Mouse (Mus musculus): ENCODE results near the gene Pald1. TPM values are rescaled to one million over a fixed set of nuclear protein-coding genes. Genes with fewer than 3 reads are reported as not detected.

Gene Pald1
- polyA plus RNA-seq, 1 experiment from 2014 or later, result 14.5 TPM

DNA sequence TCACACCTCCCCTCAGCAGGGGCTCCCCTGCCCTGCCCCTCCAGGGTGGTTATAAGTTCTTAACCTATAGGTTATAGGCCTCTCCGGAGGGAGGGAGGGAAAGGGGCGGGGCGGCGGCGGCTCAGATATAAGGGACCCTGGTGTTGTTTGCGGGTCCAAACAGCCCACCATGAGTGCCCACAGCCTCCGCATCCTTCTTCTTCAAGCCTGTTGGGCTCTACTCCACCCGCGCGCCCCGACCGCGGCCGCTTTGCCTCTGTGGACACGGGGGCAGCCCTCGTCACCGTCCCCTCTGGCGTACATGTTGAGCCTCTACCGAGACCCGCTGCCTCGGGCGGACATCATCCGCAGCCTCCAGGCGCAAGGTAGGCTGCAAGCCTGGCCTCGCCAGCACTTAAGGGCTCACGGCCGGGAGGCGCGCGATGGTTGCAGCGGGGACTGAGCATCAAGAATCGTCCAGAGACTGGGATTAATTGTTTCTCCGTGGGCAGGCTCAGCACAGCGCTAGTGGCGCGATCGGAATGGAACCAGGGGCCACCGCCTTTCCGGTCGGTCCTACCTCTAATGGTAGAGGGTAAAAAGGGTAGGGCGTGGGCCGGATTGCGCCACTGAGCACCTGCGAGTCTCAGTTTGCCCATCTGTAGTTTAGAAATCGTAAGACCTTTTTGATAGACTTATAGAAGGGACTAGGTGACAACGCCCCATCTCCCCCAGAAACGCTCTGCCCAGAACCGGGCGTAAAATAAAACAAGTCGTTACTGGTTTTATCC is 35.0 kb upstream of the Pald1 start:
- no peak overlapping the region for H3K27ac ChIP-seq
- H3K9me3 ChIP-seq, result no peaks in the 10 kb centered on the region
- peak overlapping the region; percentile 89 for H3K4me2 ChIP-seq (replicated peaks)
- WGBS, result 1% methylated on average over 50 of the region's 50 CpGs
- H3K4me1 ChIP-seq (replicated peaks), result peaks cover 14% of the 10 kb centered on the region
- peak; percentile 45; the same call in 1 of the 2 replicates for ATAC-seq
- H3K27me3 ChIP-seq (replicated peaks), result peaks cover 42% of the 10 kb centered on the region
- no peaks in the 10 kb centered on the region for H3K36me3 ChIP-seq
- H3K4me3 ChIP-seq (replicated peaks), result peak overlapping the region; percentile 41
- H3K9ac ChIP-seq, result peak overlapping the region; percentile 41

DNA sequence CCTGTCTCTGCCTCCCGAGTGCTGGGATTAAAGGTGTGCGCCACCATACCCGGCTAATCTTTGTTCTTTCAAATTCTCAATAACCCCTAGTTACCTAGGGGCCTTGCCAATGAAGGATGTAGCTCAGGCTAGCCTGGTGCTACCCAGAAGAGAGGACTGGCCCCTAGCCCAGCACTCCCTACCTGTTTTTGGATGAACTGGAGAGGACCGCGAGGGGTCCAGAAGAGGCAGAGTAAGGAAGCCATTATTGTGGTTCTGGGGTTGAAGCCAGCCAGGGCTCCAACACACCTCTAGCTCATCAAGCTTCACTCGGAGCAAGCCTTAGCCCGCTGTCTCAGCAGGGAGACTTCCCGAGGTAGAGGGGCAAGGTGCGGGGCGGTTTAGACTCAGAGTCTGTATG is 34.3 kb upstream of the Pald1 start, which contains the start of gene Nodal:
TSS of gene Nodal (plus strand) at position 301 of the 400 bp plus-strand sequence.
- WGBS, result 26% methylated on average over 10 of the region's 10 CpGs
- peaks cover 42% of the 10 kb centered on the region for H3K27me3 ChIP-seq (replicated peaks)
- H3K4me1 ChIP-seq (replicated peaks), result peaks cover 16% of the 10 kb centered on the region
- no peak within 1 kb of the TSS for H3K27ac ChIP-seq
- no peaks in the 10 kb centered on the region for H3K36me3 ChIP-seq
- H3K4me3 ChIP-seq (replicated peaks), result peak within 1 kb of the TSS; percentile 41
- no peaks in the 10 kb centered on the region for H3K9me3 ChIP-seq
- H3K9ac ChIP-seq, result peak within 1 kb of the TSS; percentile 41
- peak within 1 kb of the TSS; percentile 89 for H3K4me2 ChIP-seq (replicated peaks)
- ATAC-seq, result 0 out of 2 replicates have a peak, but pooled peaks have one; percentile 6

DNA sequence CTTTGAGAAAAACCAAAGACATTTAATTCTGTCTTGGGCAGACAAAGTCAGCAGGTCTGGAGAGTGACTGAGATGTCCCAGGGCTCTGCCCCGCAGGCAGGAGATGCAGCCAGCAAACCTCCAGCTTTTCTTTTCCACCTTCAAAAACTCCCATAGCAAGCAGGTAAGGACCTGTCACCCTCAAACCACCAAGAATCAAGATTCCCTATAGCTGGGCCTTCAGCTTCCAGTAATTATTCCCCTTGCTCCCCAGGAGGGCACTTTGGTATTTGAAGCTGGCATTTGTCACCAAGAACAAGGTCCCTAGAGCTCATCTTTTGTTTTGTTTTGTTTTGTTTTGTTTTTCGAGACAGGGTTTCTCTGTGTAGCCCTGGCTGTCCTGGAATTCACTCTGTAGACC is 33.7 kb upstream of the Pald1 start:
- ATAC-seq, result no peak
- WGBS, result 57% methylated on average over 2 of the region's 2 CpGs
- no peaks in the 10 kb centered on the region for H3K36me3 ChIP-seq

DNA sequence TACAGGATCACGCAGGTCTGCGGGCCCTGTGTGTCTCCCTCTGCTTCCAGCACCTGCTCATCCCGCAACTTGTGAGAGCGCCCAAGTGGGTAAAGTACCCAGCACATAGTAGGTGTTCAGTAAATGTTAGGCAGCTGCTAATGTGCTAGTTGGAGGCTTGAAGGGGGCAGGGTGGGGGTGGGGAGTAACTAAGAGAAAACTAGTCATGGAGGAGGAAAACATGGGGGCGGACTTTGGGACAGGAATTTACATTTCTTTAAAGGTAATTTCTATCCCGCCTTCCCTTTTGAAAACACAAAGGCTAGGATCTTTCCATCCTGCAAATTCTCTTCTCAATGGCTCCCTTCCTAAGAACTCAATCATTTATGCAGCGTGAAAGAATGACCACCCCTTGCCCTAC is 33.2 kb upstream of the Pald1 start:
- Histone ChIP-seq H3K27me3 (replicated peaks) (peaks cover 42% of the 10 kb centered on the region), H3K9ac (no peak overlapping the region), H3K36me3 (no peaks in the 10 kb centered on the region), H3K4me2 (replicated peaks) (no peak overlapping the region), H3K4me1 (replicated peaks) (peaks cover 16% of the 10 kb centered on the region), H3K27ac (no peak overlapping the region), H3K9me3 (no peaks in the 10 kb centered on the region), H3K4me3 (replicated peaks) (no peak overlapping the region)
- no peak for ATAC-seq
- 50% methylated on average over 7 of the region's 7 CpGs for WGBS

More for the DNA sequence above, 33.7 kb upstream of the Pald1 start:
- Histone ChIP-seq H3K4me2 (replicated peaks) (no peak overlapping the region), H3K4me3 (replicated peaks) (no peak overlapping the region), H3K9me3 (no peaks in the 10 kb centered on the region), H3K27ac (no peak overlapping the region), H3K27me3 (replicated peaks) (peaks cover 42% of the 10 kb centered on the region), H3K4me1 (replicated peaks) (peaks cover 16% of the 10 kb centered on the region), H3K9ac (no peak overlapping the region)

DNA sequence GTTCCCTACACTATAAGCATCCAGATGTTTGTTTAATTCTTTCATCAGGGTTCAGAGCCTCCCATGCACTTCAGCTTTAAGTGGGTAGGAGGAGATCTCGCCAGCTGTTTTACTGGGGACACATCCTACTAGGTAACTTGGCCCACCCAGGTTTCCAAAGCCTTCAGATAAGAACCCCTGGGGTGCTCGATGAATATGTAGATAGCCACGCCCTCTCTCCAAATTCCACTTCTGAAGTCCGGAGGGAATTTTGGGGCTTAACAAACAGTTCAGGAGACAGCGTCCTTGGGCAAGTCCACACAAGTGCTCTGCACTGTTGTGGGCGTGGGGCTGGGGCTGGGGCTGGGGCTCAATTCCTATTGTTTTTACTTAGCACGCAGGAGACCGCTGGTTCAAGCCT is 32.6 kb upstream of the Pald1 start:
- H3K4me2 ChIP-seq (replicated peaks), result no peak overlapping the region
- peaks cover 42% of the 10 kb centered on the region for H3K27me3 ChIP-seq (replicated peaks)
- WGBS, result 29% methylated on average over 8 of the region's 8 CpGs
- peaks cover 16% of the 10 kb centered on the region for H3K4me1 ChIP-seq (replicated peaks)
- H3K9me3 ChIP-seq, result no peaks in the 10 kb centered on the region
- H3K27ac ChIP-seq, result no peak overlapping the region
- no peak overlapping the region for H3K9ac ChIP-seq
- H3K4me3 ChIP-seq (replicated peaks), result no peak overlapping the region
- no peak for ATAC-seq
- no peaks in the 10 kb centered on the region for H3K36me3 ChIP-seq

DNA sequence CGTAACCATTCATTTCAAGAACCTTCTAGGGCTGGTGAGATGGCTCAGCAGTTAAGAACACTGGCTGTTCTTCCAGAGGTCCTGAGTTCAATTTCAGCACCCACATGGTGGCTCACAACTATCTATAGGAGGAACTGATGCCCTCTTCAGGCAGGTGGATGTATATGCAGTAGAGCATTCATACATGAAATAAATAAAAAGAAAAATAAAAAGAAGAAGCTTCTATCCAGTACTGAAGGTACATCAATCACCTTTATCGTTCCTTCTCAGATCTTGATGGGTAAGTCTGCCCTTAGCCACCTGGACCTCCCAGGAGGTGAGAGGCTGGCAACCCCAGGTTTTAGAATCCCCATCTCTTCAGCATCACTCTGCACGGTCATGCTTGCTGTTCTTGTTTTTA is 31.9 kb upstream of the Pald1 start:
- H3K27me3 ChIP-seq (replicated peaks), result peaks cover 39% of the 10 kb centered on the region
- 66% methylated on average over 3 of the region's 3 CpGs for WGBS

DNA sequence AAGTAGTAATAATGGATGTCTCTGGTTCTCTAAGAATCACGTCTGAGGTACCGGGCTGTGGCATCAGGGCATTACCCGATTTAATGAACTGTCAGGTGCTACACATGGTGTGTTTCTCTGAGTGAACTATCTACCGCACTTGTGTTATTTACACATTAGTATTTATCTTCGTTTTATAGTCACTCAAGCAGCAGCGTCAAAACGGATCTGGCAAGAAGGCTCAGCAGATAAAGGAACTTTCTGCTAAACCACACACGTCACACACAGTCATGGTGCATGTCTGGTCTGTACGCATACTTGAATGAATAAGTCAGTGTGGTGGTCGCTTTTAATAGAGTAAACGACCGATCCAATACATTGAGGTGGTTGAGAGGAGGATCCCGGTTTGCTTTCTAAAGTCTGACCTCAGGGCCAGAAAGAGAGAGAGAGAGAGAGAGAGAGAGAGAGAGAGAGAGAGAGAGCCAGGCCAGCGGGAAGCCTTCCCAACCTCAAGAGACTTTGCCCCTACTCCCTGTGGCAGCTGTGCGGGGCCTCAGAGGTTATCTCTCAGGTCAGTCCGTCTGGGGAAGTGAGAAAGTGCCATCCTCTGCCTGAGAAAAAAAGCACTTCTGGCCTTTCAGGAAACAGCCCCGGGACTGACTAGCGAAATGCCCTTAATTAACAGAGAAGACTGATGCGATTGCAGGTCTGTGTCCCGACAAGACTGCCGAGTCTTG is 29.7 kb upstream of the Pald1 start:
- no peaks in the 10 kb centered on the region for H3K9me3 ChIP-seq
- no peak overlapping the region for H3K27ac ChIP-seq
- peak; percentile 85 for ATAC-seq
- H3K36me3 ChIP-seq, result no peaks in the 10 kb centered on the region
- H3K4me3 ChIP-seq (replicated peaks), result no peak overlapping the region
- peak overlapping the region; percentile 29 for H3K4me2 ChIP-seq (replicated peaks)
- 19% methylated on average over 21 of the region's 21 CpGs for WGBS
- peaks cover 10% of the 10 kb centered on the region for H3K4me1 ChIP-seq (replicated peaks)
- H3K9ac ChIP-seq, result no peak overlapping the region
- H3K27me3 ChIP-seq (replicated peaks), result peaks cover 17% of the 10 kb centered on the region

More for the DNA sequence above, 31.9 kb upstream of the Pald1 start:
- Histone ChIP-seq H3K9ac (no peak overlapping the region), H3K36me3 (no peaks in the 10 kb centered on the region), H3K4me3 (replicated peaks) (no peak overlapping the region), H3K4me1 (replicated peaks) (peaks cover 17% of the 10 kb centered on the region), H3K9me3 (no peaks in the 10 kb centered on the region), H3K27ac (no peak overlapping the region), H3K4me2 (replicated peaks) (no peak overlapping the region)
- no peak for ATAC-seq

DNA sequence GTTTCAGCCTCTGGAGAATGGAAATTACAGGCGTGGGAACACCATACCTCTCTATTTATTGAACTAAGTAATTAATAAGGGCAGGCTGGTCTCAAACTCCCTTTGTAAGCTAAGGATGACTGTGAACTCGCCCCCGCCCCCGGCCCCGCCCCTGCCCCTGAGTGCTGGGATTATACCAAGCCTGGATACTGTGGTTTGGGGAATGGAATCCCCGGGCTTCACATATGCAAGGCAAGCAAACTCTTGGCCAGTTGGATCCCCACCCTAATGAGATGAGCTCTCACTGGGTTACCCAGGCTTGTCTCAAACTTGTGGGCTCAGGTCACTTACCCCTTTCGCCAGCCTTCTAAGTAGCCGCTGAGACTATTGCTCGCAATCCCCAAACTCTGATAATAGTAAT is 26.9 kb upstream of the Pald1 start:
- no peaks in the 10 kb centered on the region for H3K27me3 ChIP-seq (replicated peaks)
- no peak for ATAC-seq
- WGBS, result 35% methylated on average over 9 of the region's 9 CpGs
- no peak overlapping the region for H3K27ac ChIP-seq
- peaks cover 10% of the 10 kb centered on the region; the same call in 1 of the 2 replicates for H3K4me1 ChIP-seq (replicated peaks)
- no peak overlapping the region for H3K4me3 ChIP-seq (replicated peaks)
- no peaks in the 10 kb centered on the region for H3K9me3 ChIP-seq
- no peaks in the 10 kb centered on the region for H3K36me3 ChIP-seq
- no peak overlapping the region for H3K9ac ChIP-seq
- H3K4me2 ChIP-seq (replicated peaks), result no peak overlapping the region

DNA sequence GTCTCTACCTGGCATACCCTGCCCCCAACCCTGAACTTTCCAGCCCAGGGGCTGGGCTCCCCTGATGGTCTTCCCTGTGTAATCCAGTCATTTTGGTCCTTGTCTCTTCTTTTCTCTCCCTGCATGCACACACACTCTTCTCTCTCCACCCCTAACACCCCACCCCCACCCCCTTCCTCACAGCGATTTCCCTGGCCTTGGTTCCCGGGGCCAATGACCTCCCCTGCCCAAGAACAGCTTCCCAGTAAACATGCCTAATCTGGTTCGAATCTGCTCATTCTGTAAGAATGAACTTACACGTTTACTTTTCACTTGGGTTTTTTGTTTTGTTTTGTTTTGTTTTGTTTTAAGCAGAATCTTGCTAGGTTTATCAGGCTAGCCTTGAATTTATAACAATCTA is 26.4 kb upstream of the Pald1 start:
- H3K4me1 ChIP-seq (replicated peaks), result peaks cover 10% of the 10 kb centered on the region; the same call in 1 of the 2 replicates
- H3K27ac ChIP-seq, result no peak overlapping the region
- ATAC-seq, result no peak
- no peaks in the 10 kb centered on the region for H3K9me3 ChIP-seq
- no peaks in the 10 kb centered on the region for H3K27me3 ChIP-seq (replicated peaks)
- no peaks in the 10 kb centered on the region for H3K36me3 ChIP-seq
- H3K9ac ChIP-seq, result no peak overlapping the region
- 3% methylated on average over 4 of the region's 4 CpGs for WGBS
- no peak overlapping the region for H3K4me2 ChIP-seq (replicated peaks)
- no peak overlapping the region for H3K4me3 ChIP-seq (replicated peaks)

DNA sequence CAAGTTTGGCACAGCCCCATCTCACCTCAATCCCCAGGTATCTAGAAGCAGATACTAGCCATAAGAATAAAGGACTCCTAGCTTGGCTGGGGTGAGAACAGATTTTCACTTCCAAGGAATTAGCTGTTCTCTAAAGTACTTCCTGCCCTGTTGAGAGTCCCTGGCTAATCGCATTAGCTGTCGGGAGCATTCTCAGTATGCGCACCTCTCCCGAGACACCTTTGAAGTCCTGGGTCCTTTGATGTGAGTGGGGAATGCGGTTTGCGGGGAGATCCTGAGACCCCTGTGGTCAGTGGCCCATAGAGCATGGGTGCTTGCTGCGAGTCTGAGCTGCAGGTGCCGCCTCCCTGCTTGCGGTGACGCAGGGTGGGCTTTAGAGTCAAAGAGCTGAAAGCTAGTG is 22.6 kb upstream of the Pald1 start:
- H3K27ac ChIP-seq, result no peak overlapping the region
- H3K4me1 ChIP-seq (replicated peaks), result 0 out of 2 replicates have a peak, but pooled peaks cover 6% of the 10 kb centered on the region
- no peak overlapping the region for H3K4me3 ChIP-seq (replicated peaks)
- WGBS, result 13% methylated on average over 10 of the region's 10 CpGs
- H3K4me2 ChIP-seq (replicated peaks), result no peak overlapping the region
- no peaks in the 10 kb centered on the region for H3K27me3 ChIP-seq (replicated peaks)
- ATAC-seq, result no peak
- no peak overlapping the region for H3K9ac ChIP-seq
- H3K36me3 ChIP-seq, result no peaks in the 10 kb centered on the region
- H3K9me3 ChIP-seq, result no peaks in the 10 kb centered on the region

DNA sequence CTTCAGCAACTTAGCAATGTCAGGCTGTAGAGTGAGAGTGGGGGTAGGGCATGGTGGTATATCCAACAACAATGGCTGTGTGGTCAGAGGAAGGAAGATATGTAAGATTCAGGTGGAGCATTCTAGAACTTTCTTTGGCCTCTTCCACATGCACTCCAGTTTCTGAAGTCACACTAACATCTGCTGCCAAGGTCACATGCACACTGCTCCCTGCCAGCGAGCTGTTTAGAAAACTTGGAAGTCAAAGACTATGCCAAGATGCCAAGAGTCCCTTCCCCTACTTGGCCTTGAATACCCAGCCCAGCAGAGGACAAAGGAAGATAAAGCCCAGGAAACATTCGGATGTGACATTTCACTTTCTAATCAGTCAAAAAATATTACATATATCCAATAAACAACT is 19.6 kb upstream of the Pald1 start:
- Histone ChIP-seq H3K27ac (no peak overlapping the region), H3K4me3 (replicated peaks) (no peak overlapping the region), H3K36me3 (no peaks in the 10 kb centered on the region), H3K4me2 (replicated peaks) (no peak overlapping the region), H3K9me3 (no peaks in the 10 kb centered on the region), H3K9ac (no peak overlapping the region), H3K27me3 (replicated peaks) (no peaks in the 10 kb centered on the region), H3K4me1 (replicated peaks) (0 out of 2 replicates have a peak, but pooled peaks cover 3% of the 10 kb centered on the region)
- 86% methylated on average over 2 of the region's 2 CpGs for WGBS
- no peak for ATAC-seq

DNA sequence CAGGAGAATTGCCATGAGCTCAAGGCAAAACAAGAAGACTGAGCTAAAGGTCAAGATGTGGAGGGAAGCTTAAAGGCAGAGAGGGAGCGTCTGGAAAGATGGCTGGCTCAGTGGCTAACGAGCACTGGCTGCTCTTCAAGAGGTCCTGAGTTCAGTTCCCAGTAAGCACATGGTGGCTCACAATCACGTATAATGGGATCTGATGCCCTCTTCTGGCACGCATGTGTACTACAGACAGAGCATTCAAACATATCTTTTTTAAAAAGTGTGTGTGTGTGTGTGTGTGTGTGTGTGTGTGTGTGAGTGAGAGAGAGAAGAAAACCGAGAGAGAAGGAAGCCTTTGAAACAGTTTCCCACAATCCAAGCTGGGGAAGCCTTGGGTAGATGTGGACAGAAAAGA is 19.1 kb upstream of the Pald1 start:
- Histone ChIP-seq H3K27me3 (replicated peaks) (no peaks in the 10 kb centered on the region), H3K9me3 (no peaks in the 10 kb centered on the region), H3K27ac (no peak overlapping the region), H3K4me3 (replicated peaks) (no peak overlapping the region), H3K4me2 (replicated peaks) (no peak overlapping the region), H3K4me1 (replicated peaks) (0 out of 2 replicates have a peak, but pooled peaks cover 3% of the 10 kb centered on the region), H3K36me3 (no peaks in the 10 kb centered on the region), H3K9ac (no peak overlapping the region)
- 69% methylated on average over 5 of the region's 5 CpGs for WGBS
- no peak for ATAC-seq
